Mouse (Mus musculus): Measurements from ENCODE around the gene Klrb1a.
A peak's percentile ranks its signal among the peaks of the same experiment; 100 is the strongest.

GRCm38 (mm10) chr6:128598256-128599047 is 24.9 kb downstream of the Klrb1a start:
- TF ChIP-seq CTCF (IDR thresholded peaks at IDR 0.05; ENCODE audit: extremely low read depth, insufficient read length, insufficient replicate concordance, low read depth, low read length) (no peak), POLR2A (IDR thresholded peaks at IDR 0.05; ENCODE audit: low read depth, low read length) (peak; percentile 24; the same call in 1 of the 2 replicates)
